Mouse (Mus musculus): ENCODE results near the gene Lage3. TPM values are rescaled to one million over a fixed set of nuclear protein-coding genes. Genes with fewer than 3 reads are reported as not detected.

Gene Lage3
- total RNA-seq (2023), result 12.4 TPM

DNA sequence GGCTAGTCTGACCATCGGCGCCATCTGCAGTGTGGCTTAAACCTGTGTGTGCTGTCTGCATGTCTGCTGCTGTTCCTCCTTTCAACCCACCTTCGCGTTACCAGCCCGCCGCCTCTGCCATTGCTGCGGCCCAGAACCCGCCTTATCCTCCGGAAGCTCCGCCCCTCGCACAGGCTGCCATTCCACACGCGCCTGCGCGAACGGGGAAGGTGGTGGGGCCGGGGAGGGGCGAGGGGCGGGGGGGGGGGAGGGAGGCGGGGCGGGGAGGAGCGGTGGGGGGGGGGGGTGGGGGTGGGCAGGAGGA is at the start of gene Lage3:
Gene Lage3 (minus strand): TSS at position 152 of the 304 bp plus-strand sequence.

DNA sequence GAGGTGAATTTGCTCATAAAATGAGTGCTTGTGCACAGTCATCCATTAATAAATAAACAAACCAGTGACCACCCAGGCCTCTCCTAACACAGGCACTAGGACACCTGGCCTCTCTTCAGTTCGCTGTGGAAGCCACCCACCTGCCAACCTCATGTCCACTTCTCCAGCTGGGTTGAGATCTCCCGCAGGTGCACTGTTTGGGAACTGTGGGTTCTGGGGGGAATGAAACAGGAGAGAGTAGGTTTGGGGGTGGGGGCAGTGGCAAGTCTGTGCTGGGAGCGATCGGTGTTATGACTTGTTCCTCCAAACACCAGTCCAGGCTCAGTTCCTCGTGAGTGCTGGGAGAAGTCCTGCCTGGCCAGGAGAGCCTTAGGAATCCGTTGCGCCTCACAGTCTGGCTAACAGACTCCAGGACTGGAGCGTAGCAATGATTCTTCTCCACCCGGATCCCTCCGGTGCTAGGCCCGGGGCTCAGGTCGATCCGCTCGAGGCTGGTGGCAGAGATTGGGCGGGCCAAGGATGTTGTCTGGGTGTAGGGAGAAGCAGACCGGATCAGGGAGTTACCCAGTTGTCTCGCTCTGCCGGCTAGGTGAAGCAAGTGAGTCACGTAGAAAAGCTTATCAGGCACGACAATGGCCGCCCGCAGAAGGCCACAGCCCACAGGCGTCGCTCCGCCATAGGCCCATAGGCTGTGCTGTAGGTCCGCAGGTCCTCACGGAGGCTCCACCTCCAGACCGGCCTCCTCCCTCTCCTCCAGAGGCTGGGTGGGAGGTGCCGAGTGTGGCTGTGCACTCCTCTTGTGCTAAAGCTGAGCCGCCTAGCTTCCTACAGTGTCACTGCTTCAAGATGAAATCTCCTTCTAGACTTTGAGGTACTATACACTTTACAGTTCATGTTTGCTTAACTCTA is 39.4 kb upstream of the Lage3 start, which contains the start of the genes Fam3a and Ikbkg:
Gene Fam3a (minus strand): TSS at position 738 of the 909 bp plus-strand sequence.
Gene Ikbkg (plus strand): TSS at position 756 of the 909 bp plus-strand sequence.

DNA sequence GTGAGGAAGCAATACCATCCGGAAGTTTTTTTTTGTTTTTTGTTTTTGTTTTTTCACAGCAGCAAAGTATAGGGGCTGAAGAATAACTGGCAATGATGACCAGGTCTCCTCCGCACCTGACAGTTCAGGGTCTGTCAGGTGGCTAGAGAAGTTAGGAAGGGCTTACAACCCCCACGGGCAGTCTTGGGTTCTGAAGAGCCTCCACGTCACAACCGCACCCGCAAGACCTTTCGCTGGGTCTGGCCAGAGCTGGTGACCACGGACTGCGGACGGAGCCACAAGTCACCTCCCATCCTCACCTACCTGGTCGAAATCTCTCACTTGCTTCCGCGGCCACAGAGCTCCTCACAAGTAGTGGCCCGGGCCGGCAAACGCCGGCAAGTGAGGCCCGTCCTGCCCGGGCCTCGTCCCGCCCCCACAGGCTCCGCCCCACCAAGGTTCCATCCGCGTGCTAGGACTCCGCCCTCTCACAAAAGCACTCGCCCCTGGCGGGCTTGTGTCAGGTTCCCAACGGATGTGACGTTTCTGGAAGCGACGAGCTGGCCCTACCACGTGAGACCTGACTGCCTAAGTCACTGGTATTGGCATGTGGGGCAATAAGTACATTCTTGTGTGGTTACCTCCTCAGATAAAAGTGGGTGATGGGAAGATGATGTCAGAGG is 19.6 kb upstream of the Lage3 start, which contains the start of the genes Ubl4a and Slc10a3:
Gene Ubl4a (minus strand): TSS at position 331 of the 662 bp plus-strand sequence.
Gene Slc10a3 (minus strand): TSS at position 462 of the 662 bp plus-strand sequence.

DNA sequence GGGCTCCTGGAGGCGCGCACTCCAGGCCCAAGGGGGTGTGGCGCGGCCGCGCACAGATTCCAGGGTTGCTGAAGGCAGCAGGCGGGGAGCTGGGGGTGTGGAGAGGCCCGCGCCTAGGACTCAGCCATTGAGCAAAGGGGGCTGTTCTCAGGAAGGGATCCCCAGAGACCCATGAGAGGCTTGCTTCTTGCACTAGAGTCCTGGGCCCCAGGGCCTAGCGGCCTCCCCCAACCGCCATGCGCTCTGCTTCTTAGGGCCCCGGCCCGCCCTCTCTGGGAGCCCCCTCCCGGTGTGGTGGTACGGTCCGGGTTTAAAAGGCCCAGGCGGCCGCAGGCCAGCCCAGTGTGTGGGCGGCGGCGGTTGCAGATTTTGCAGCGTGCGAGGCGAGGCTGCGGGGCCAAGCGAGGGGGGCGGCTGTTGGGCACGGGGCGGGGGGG is 24.7 kb downstream of the Lage3 start, which contains the start of gene Plxna3:
Gene Plxna3 (plus strand): TSS at position 342 of the 437 bp plus-strand sequence.

DNA sequence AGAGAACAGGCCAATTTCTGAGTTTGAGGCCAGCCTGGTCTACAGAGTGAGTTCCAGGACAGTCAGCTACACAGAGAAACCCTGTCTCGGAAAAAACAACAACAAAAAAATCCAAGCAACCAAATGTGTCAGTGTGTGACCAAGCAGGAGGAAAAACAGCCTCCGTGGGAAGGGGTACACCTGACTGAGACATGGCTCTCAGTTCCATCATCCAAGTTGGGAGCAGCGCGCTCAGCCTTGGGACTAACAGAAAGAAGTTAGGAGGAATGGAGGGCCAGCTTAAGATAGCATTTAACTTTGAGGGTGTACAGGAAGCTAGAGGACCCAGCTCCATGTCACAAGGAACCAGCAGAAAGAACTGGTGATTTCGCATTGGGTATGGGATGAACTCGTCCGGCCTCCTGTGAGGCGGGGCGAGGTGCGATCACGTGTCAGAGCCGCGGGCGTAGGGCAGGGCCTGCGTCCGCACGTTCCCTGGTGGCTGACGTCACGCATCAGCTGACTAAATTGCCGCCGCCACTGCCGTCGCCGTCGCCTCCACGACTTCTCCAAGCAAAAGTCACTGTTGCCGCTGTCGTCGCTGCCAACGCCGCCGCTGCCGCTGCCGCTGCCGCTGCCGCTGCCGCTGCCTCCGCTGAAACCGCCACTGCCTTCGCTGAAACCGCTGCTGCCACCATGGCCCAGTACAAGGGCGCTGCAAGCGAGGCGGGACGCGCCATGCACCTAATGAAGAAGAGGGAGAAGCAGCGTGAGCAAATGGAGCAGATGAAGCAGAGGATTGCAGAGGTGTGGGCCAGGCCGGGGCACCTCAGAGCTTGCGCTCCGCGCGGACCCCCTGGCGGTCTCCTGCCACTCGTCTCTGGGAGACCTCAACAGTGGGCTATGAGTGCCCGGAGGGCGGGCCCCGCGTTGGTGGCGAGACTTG is 40.6 kb downstream of the Lage3 start, which contains the start of gene Fam50a:
Gene Fam50a (plus strand): TSS at position 494 of the 925 bp plus-strand sequence.

DNA sequence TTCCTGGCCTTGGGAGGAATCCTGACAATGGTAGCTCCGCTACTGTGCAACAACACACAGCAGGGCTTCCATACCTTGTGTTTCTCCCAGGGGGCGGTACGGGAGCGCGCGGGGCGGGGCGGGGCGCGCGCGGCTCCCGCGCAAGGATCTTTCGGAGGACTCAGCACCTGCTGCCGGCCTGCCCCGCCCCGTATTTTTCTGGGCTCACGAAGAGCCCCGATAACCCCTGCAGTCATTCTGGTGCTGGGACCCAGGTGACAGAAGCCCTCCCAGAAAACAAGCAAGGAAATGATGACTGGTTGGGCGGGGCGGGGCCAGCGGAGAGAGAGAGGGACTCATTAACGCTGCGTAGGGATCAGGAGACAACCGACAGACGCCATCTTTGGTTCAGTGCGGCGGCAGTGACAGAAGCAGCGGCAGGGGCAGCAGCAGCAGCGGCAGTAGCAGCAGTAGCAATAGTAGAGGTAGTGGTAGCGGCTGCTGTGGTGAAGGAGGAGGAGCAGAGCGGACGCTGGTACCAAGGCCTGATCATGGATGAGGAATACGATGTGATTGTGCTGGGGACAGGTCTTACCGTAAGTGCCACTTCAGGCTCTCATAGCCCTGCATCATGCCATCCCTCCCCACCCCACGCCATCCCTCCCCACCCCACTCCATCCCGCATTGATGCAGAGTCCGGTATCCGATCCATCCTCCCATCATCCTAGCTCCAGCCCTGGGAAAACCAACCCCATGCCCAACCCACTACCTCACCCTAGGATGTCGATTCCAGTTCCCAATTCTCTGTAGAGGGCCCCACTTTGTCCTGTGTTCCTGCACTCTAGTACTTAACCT is 48.3 kb downstream of the Lage3 start, which contains the start of gene Gdi1:
Gene Gdi1 (plus strand): TSS at position 132 of the 834 bp plus-strand sequence.

Other genes with a start within 250 kb of the Lage3 start
- not detected for gene Opn1mw, start 226.2 kb downstream of the Lage3 start, total RNA-seq (2023)
- gene Mecp2, start 218.3 kb downstream of the Lage3 start, total RNA-seq (2023), result 49.3 TPM
- gene Tex28, start 185.8 kb downstream of the Lage3 start, total RNA-seq (2023), result not detected
- gene Tktl1, start 176.4 kb downstream of the Lage3 start, total RNA-seq (2023), result not detected
- gene Flna, start 103.8 kb downstream of the Lage3 start, total RNA-seq (2023), result 638 TPM
- 81.9 TPM for gene Emd, start 98.9 kb downstream of the Lage3 start, total RNA-seq (2023)
- gene Rpl10, start 82.8 kb downstream of the Lage3 start, total RNA-seq (2023), result 757 TPM
- 59.6 TPM for gene Taz, start 71.7 kb downstream of the Lage3 start, total RNA-seq (2023)
- gene Dnase1l1, start 71.3 kb downstream of the Lage3 start, total RNA-seq (2023), result 10.6 TPM
- gene Atp6ap1, start 56.5 kb downstream of the Lage3 start, total RNA-seq (2023), result 111 TPM
- 179 TPM for gene Gdi1, start 48.6 kb downstream of the Lage3 start, total RNA-seq (2023)
- gene Fam50a, start 40.6 kb downstream of the Lage3 start, total RNA-seq (2023), result 69.5 TPM
- gene Plxna3, start 24.6 kb downstream of the Lage3 start, total RNA-seq (2023), result 8.1 TPM
- gene Ubl4a, start 19.6 kb upstream of the Lage3 start, total RNA-seq (2023), result 25.0 TPM
- gene Slc10a3, start 19.7 kb upstream of the Lage3 start, total RNA-seq (2023), result 15.4 TPM
- gene Fam3a, start 39.7 kb upstream of the Lage3 start, total RNA-seq (2023), result 16.0 TPM
- gene Ikbkg, start 39.7 kb upstream of the Lage3 start, total RNA-seq (2023), result 59.5 TPM
- gene G6pdx, start 75.6 kb upstream of the Lage3 start, total RNA-seq (2023), result 21.2 TPM
- gene Gm6880, start 127.8 kb upstream of the Lage3 start, total RNA-seq (2023), result not detected
- not detected for gene Olfr1326-ps1, start 221.3 kb upstream of the Lage3 start, total RNA-seq (2023)
- not detected for gene Olfr1325, start 239.1 kb upstream of the Lage3 start, total RNA-seq (2023)

Measured in CD4-positive naive resting alpha-beta T cell, adult 76 days (primary cell).